Mouse (Mus musculus) bone marrow, adult 2 months (tissue): ENCODE data around the gene Foxn3.

Experiments
- CTCF ChIP-seq: fragments of 200-500 bp; IDR thresholded peaks from 2 replicates; pipeline ENCODE4 v1.5.1; 2011; ENCODE audit warnings: low read length, control low read depth; ENCODE audit not compliant: control insufficient read depth, insufficient read depth
- POLR2A ChIP-seq: fragments of 200-500 bp; IDR thresholded peaks from 2 replicates; pipeline ENCODE4 v1.6.1; 2011; ENCODE audit warnings: low read depth, mild to moderate bottlenecking, control low read depth, low read length, borderline replicate concordance; ENCODE audit not compliant: control insufficient read depth

- no peak for TF ChIP-seq CTCF
- no peak for TF ChIP-seq POLR2A
Measured at GRCm38 (mm10) chr12:99440953-99441352, 122.4 kb downstream of the Foxn3 start.
